Mouse (Mus musculus) CH12.LX (cell line): Measurements from ENCODE around the gene Btbd9. TPM values are rescaled to one million over a fixed set of nuclear protein-coding genes. Genes with fewer than 3 reads are reported as not detected.

ENCODE experiments used
- DNase-seq: peaks from one replicate; pipeline ENCODE4 v3.0.0-alpha.2; 2013; ENCODE audit errors: extremely low read depth
- H3K27ac ChIP-seq: 2 replicates; pipeline ENCODE4 v1.5.1; 2012; ENCODE audit warnings: low read depth, mild to moderate bottlenecking, control low read depth, moderate library complexity; ENCODE audit not compliant: insufficient read depth
- H3K27me3 ChIP-seq: replicated peaks from 2 replicates; pipeline ENCODE3; 2012; ENCODE audit warnings: inconsistent platforms
- H3K36me3 ChIP-seq, 2 experiments: replicated peaks in 1 of 2; 2 replicates each; pipeline versions ENCODE3 to v1.6.1; 2012; ENCODE audit warnings: inconsistent platforms in 1 of 2, low read length in 1 of 2, mild to moderate bottlenecking in 1 of 2, mixed read lengths in 1 of 2, moderate library complexity in 1 of 2; ENCODE audit not compliant: control insufficient read depth in 1 of 2, insufficient read depth in 1 of 2
- H3K4me1 ChIP-seq, 2 experiments: 2 replicates each; pipeline ENCODE4 v1.6.1; 2012; ENCODE audit warnings: inconsistent platforms in 1 of 2, moderate library complexity in 1 of 2; ENCODE audit not compliant: insufficient read depth in 2 of 2, control insufficient read depth in 1 of 2
- H3K4me2 ChIP-seq: 2 replicates; pipeline ENCODE4 v1.6.1; 2012; ENCODE audit warnings: low read depth, mild to moderate bottlenecking, control low read depth; ENCODE audit not compliant: poor library complexity, insufficient read depth, severe bottlenecking
- H3K4me3 ChIP-seq, 3 experiments: fragments of 150-350 bp in 1 of 3; sonication (generic) in 1 of 3; replicated peaks in 1 of 3; 2 replicates each; pipeline versions ENCODE3 to v1.5.1; 2011 to 2012; ENCODE audit warnings: low read depth in 2 of 3, low read length in 2 of 3, mild to moderate bottlenecking in 2 of 3, moderate library complexity in 2 of 3, control low read depth in 1 of 3, improper control_type of control experiment in 1 of 3, inconsistent platforms in 1 of 3, mixed read lengths in 1 of 3; ENCODE audit not compliant: poor library complexity in 1 of 3
- H3K79me2 ChIP-seq: replicated peaks from 2 replicates; pipeline ENCODE4 v1.6.1; 2012; ENCODE audit warnings: mild to moderate bottlenecking, moderate library complexity; ENCODE audit not compliant: control insufficient read depth, poor library complexity, insufficient read depth, severe bottlenecking; ENCODE audit errors: extremely low read depth
- H3K9ac ChIP-seq: 2 replicates; pipeline ENCODE4 v1.6.1; 2012; ENCODE audit warnings: low read depth, mild to moderate bottlenecking, control low read depth, moderate library complexity; ENCODE audit not compliant: insufficient read depth
- H3K9me3 ChIP-seq: replicated peaks from 2 replicates; pipeline ENCODE3; 2012; ENCODE audit warnings: low read length, inconsistent platforms, mixed read lengths
- BHLHE40 ChIP-seq: IDR thresholded peaks from 2 replicates; pipeline ENCODE4 v1.6.1; 2011; ENCODE audit warnings: mild to moderate bottlenecking, low read depth, low read length, improper control_type of control experiment
- CHD1 ChIP-seq: IDR thresholded peaks from 2 replicates; pipeline ENCODE4 v1.6.1; 2012; ENCODE audit warnings: low read depth, low read length, improper control_type of control experiment, inconsistent platforms
- CHD2 ChIP-seq: IDR thresholded peaks from 2 replicates; pipeline ENCODE4 v1.6.1; 2011; ENCODE audit warnings: low read length, improper control_type of control experiment
- CTCF ChIP-seq, 2 experiments: IDR thresholded peaks in 1 of 2; conservative IDR thresholded peaks in 1 of 2; 2 replicates each; pipeline ENCODE4 v1.5.1; 2011 to 2012; ENCODE audit warnings: low read depth in 2 of 2, low read length in 2 of 2, improper control_type of control experiment in 1 of 2, inconsistent platforms in 1 of 2, mild to moderate bottlenecking in 1 of 2, moderate library complexity in 1 of 2
- E2F4 ChIP-seq: IDR thresholded peaks from 2 replicates; pipeline ENCODE4 v1.6.1; 2011; ENCODE audit warnings: low read depth, low read length, improper control_type of control experiment; ENCODE audit not compliant: insufficient replicate concordance
- ETS1 ChIP-seq: conservative IDR thresholded peaks from 2 replicates; pipeline ENCODE4 v1.6.1; 2012; ENCODE audit warnings: low read depth, mild to moderate bottlenecking, inconsistent platforms, low read length, improper control_type of control experiment, moderate library complexity
- HCFC1 ChIP-seq: IDR thresholded peaks from 2 replicates; pipeline ENCODE4 v1.6.1; 2012; ENCODE audit warnings: low read depth, mild to moderate bottlenecking, inconsistent platforms, low read length, improper control_type of control experiment
- JUND ChIP-seq: conservative IDR thresholded peaks from 2 replicates; pipeline ENCODE4 v1.6.1; 2011; ENCODE audit warnings: low read depth, low read length, improper control_type of control experiment
- KAT2A ChIP-seq: IDR thresholded peaks from 2 replicates; pipeline ENCODE4 v1.6.1; 2012; ENCODE audit warnings: low read length, improper control_type of control experiment, inconsistent platforms; ENCODE audit not compliant: insufficient replicate concordance
- MAZ ChIP-seq: IDR thresholded peaks from 2 replicates; pipeline ENCODE4 v1.6.1; 2012; ENCODE audit warnings: low read depth, mild to moderate bottlenecking, inconsistent platforms, low read length, improper control_type of control experiment, moderate library complexity
- MEF2A ChIP-seq: IDR thresholded peaks from 2 replicates; pipeline ENCODE4 v1.6.1; 2014; ENCODE audit warnings: low read depth, mild to moderate bottlenecking, inconsistent platforms, low read length, improper control_type of control experiment, borderline replicate concordance
- POLR2AphosphoS2 ChIP-seq: IDR thresholded peaks from 2 replicates; pipeline ENCODE4 v1.6.1; 2011; ENCODE audit warnings: low read depth, low read length, improper control_type of control experiment
- SMC3 ChIP-seq: IDR thresholded peaks from 2 replicates; pipeline ENCODE4 v1.6.1; 2011; ENCODE audit warnings: low read depth, low read length, improper control_type of control experiment
- TBP ChIP-seq: conservative IDR thresholded peaks from 2 replicates; pipeline ENCODE4 v1.6.1; 2011; ENCODE audit warnings: low read depth, low read length, improper control_type of control experiment
- TCF12 ChIP-seq: IDR thresholded peaks from 2 replicates; pipeline ENCODE4 v1.6.1; 2014; ENCODE audit warnings: low read depth, mild to moderate bottlenecking, inconsistent platforms, low read length, improper control_type of control experiment
- UBTF ChIP-seq: IDR thresholded peaks from 2 replicates; pipeline ENCODE4 v1.6.1; 2012; ENCODE audit warnings: low read depth, mild to moderate bottlenecking, inconsistent platforms, low read length, improper control_type of control experiment, moderate library complexity
- USF2 ChIP-seq: conservative IDR thresholded peaks from 2 replicates; pipeline ENCODE4 v1.6.1; 2011; ENCODE audit warnings: low read depth, low read length, improper control_type of control experiment
- ZKSCAN1 ChIP-seq: IDR thresholded peaks from 2 replicates; pipeline ENCODE4 v1.6.1; 2012; ENCODE audit warnings: low read depth, inconsistent platforms, low read length, improper control_type of control experiment, borderline replicate concordance
- ZMIZ1 ChIP-seq: IDR thresholded peaks from 2 replicates; pipeline ENCODE4 v1.6.1; 2012; ENCODE audit warnings: low read depth, mild to moderate bottlenecking, inconsistent platforms, low read length, improper control_type of control experiment
- ZNF384 ChIP-seq: IDR thresholded peaks from 2 replicates; pipeline ENCODE4 v1.6.1; 2012; ENCODE audit warnings: low read depth, low read length, improper control_type of control experiment, inconsistent platforms
- dilution Hi-C: fragments of 300-500 bp; cut with MboI; formaldehyde crosslinking; loops from 2 replicates; pipeline ENCODE4 v1.14.3; 2020; ENCODE audit warnings: low sequenced_read_pairs; ENCODE audit not compliant: extremely low pct_unique_long_range_greater_than_20kb, extremely low pct_ligation_motif_present
- in situ Hi-C: fragments of 300-500 bp; cut with MboI; formaldehyde crosslinking; loops from 3 replicates; pipeline ENCODE4 v1.14.3; 2019; ENCODE audit warnings: low sequenced_read_pairs, low pct_ligation_motif_present, low pct_unique_long_range_greater_than_20kb, mixed read lengths
- polyA plus RNA-seq: library from polyadenylated mRNA; unstranded; fragments of >175 nt; gene quantifications from 2 replicates; pipeline ENCODE4 v1.2.1, GENCODE M21; 2012; ENCODE audit warnings: low read depth; ENCODE audit not compliant: insufficient read length
- total RNA-seq, 2 experiments: library from RNA; depleted of rRNA; stranded (reverse); fragments of 300-350 nt in 1 of 2; fragments of >200 nt in 1 of 2; gene quantifications; 2 replicates each; pipeline ENCODE4 v1.2.3; 2012 to 2014

Gene Btbd9
- total and polyA plus RNA-seq, 3 experiments = 19.3 to 25.4 (median 20.0) TPM

DNA sequence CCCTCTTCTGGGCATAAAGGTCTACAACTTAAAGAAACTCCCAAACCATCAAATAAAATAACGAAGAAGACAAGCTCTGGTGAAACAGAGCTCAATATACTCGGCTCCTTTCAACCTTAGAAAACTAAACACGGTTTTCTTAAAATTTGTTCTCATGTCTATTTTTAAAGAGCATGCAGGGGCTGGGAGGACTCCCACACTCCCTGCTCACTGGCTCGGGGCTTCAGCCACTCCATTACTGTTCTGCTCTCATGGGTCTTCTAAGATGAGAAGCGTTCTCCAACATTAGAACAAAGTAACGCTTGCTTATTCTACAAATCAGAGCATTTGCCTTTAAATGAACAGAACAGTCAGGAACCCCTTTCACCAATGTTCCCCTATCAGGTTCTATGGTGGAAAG, 192.6 kb downstream of the Btbd9 start:
- no peak overlapping the region for H3K27ac ChIP-seq
- no peaks in the 10 kb centered on the region for H3K9me3 ChIP-seq
- no peak for DNase-seq
- no peaks in the 10 kb centered on the region for H3K27me3 ChIP-seq
- H3K36me3 ChIP-seq = peaks cover 0 to 4% of the 10 kb centered on the region in 2 experiments
- H3K4me3 ChIP-seq = no peak overlapping the region
- no peak overlapping the region for H3K9ac ChIP-seq
- TF ChIP-seq KAT2A (no peak), ETS1 (no peak), E2F4 (no peak), JUND (no peak), SMC3 (no peak), USF2 (no peak), MEF2A (no peak), HCFC1 (no peak), CHD1 (no peak), CHD2 (no peak), BHLHE40 (no peak), TCF12 (no peak), ZNF384 (no peak), UBTF (no peak)
- in situ Hi-C loops (no loop called here), dilution Hi-C loops (no loop called here)
- no peaks in the 10 kb centered on the region for H3K79me2 ChIP-seq
- no peaks in the 10 kb centered on the region for H3K4me1 ChIP-seq
- H3K4me2 ChIP-seq = no peak overlapping the region

DNA sequence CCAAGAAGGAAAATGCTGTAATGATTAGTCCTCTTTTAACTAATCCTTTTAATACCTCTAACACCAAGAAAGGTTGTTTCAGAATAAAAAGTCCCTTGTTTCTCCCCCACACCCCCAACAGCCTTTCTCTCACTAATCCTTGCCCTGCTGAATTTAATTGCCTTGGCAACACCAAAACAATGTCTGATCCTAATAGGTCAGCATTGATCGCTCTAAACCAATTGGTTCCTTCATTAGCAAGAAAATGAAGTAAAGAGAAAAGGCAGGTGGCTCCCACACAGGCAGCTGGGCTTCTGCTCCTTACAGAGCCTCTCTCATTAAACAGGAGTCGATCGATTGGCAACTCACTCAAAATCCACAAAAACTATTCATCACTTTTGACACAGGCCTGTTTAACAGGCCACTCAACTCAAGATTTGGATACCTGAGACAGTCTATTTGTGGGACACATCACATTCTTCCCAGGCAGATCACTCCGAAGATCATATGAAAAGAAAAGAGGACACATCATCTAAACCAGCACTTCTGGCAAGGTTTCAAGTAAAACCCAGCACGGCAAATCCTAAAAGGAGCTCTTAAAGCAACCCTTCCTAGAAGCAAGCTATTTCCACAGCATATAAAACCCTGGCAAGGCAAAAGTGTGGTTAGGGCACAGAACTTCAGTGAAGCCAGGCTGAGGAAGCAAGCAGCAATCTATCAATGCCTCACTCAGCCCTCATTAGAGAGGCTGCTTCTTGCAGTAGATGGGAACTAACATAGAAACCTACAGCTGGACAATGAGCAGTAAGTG, 197.9 kb downstream of the Btbd9 start:
- peaks cover 0 to 3% of the 10 kb centered on the region in 2 experiments; a peak in 1 of 4 replicates for H3K4me1 ChIP-seq
- peaks cover 0 to 4% of the 10 kb centered on the region in 2 experiments for H3K36me3 ChIP-seq
- H3K9ac ChIP-seq = no peak overlapping the region
- no peaks in the 10 kb centered on the region for H3K27me3 ChIP-seq
- H3K4me2 ChIP-seq = no peak overlapping the region
- in situ Hi-C loops (no loop called here), dilution Hi-C loops (no loop called here)
- H3K4me3 ChIP-seq = no peak overlapping the region
- H3K79me2 ChIP-seq = no peaks in the 10 kb centered on the region
- no peaks in the 10 kb centered on the region for H3K9me3 ChIP-seq
- no peak for DNase-seq
- no peak overlapping the region for H3K27ac ChIP-seq
- TF ChIP-seq TCF12 (no peak), UBTF (no peak), ZKSCAN1 (no peak), MAZ (no peak), KAT2A (no peak), POLR2AphosphoS2 (no peak), CTCF (conservative IDR thresholded peaks at IDR 0.05 in 1 of 2, IDR thresholded peaks at IDR 0.05 in 1 of 2; ENCODE audit: low read depth in 2 of 2, low read length in 2 of 2) (no peak), ZMIZ1 (no peak), BHLHE40 (no peak), TBP (no peak)
- TF ChIP-seq, all 38 proteins: peak for 0
